Mouse (Mus musculus) limb, embryonic 13.5 days (tissue): ENCODE results near the gene Dapk3. TPM values are rescaled to one million over a fixed set of nuclear protein-coding genes. Genes with fewer than 3 reads are reported as not detected.
"Not testable (repeated sequence)": the region's sequence is repeated elsewhere in the genome, so short reads cannot be mapped to it uniquely, and the experiment has no call there.

Source experiments
- ATAC-seq: fragments of 200-750 bp; cut with Nextera tagmentation; 2 replicates; pipeline ENCODE4 v1.8.0; 2017; ENCODE audit warnings: low read depth, moderate number of reproducible peaks, moderate TSS enrichment; ENCODE audit not compliant: low FRiP score
- H3K27ac ChIP-seq: fragments of 300-500 bp; sonication (generic); 2 replicates; pipeline ENCODE4 v1.5.1; 2015; ENCODE audit warnings: inconsistent platforms, mild to moderate bottlenecking, moderate library complexity
- H3K27me3 ChIP-seq: fragments of 300-500 bp; sonication (generic); 2 replicates; pipeline ENCODE4 v1.6.1; 2015; ENCODE audit warnings: mild to moderate bottlenecking, inconsistent platforms
- H3K36me3 ChIP-seq: fragments of 300-500 bp; sonication (generic); 2 replicates; pipeline ENCODE4 v1.6.1; 2015; ENCODE audit warnings: inconsistent platforms, mild to moderate bottlenecking, moderate library complexity
- H3K4me1 ChIP-seq: fragments of 300-500 bp; sonication (generic); 2 replicates; pipeline ENCODE4 v1.6.1; 2015; ENCODE audit warnings: inconsistent platforms
- H3K4me2 ChIP-seq: fragments of 300-500 bp; sonication (generic); replicated peaks from 2 replicates; pipeline ENCODE4 v1.6.1; 2015; ENCODE audit warnings: inconsistent platforms, mild to moderate bottlenecking, moderate library complexity
- H3K4me3 ChIP-seq: fragments of 300-500 bp; sonication (generic); 2 replicates; pipeline ENCODE4 v1.5.1; 2015; ENCODE audit warnings: moderate library complexity, mild to moderate bottlenecking, inconsistent platforms
- H3K9ac ChIP-seq: fragments of 300-500 bp; sonication (generic); 2 replicates; pipeline ENCODE4 v1.6.1; 2015; ENCODE audit warnings: mild to moderate bottlenecking, inconsistent platforms
- H3K9me3 ChIP-seq: fragments of 300-500 bp; sonication (generic); 2 replicates; pipeline ENCODE4 v1.6.1; 2016; ENCODE audit warnings: inconsistent platforms
- WGBS: fragments of 180-500 bp; shearing (Covaris S2); methylation state at CpG from one replicate; pipeline ENCODE4 v1.1.7; 2015; 5-methylcytosine and 5-hydroxymethylcytosine counted together
- polyA plus RNA-seq: library from polyadenylated mRNA; unstranded; fragments of >200 nt; fragmentation: Nextera tagmentation; extraction: Ambion mirVana; gene quantifications from 2 replicates; pipeline ENCODE4 v1.2.1, GENCODE M21; 2015

Dapk3 gene
- polyA plus RNA-seq, 1 experiment from 2014 or later: 53.4 TPM

- H3K4me3 ChIP-seq: peak overlapping the region; percentile 41; the same call in 1 of the 2 replicates
- H3K9ac ChIP-seq: peak overlapping the region; percentile 55; the same call in 1 of the 2 replicates
- not testable (repeated sequence) for ATAC-seq, H3K9me3 ChIP-seq, H3K27me3 ChIP-seq
- H3K4me2 ChIP-seq: peak overlapping the region; percentile 65
- WGBS: 9% methylated on average over 4 of the region's 4 CpGs
- H3K27ac ChIP-seq: peak overlapping the region; percentile 95
- H3K4me1 ChIP-seq: peaks cover 49% of the 10 kb centered on the region
- H3K36me3 ChIP-seq: peaks cover 30% of the 10 kb centered on the region
Observed at GRCm38 (mm10) chr10:81175345-81175701, 7.5 kb upstream of the Dapk3 start.

- 3% methylated on average over 13 of the region's 13 CpGs for WGBS
- peak overlapping the region; percentile 100 for H3K4me3 ChIP-seq
- peak overlapping the region; percentile 92 for H3K4me2 ChIP-seq
- H3K36me3 ChIP-seq: peaks cover 37% of the 10 kb centered on the region
- H3K9me3 ChIP-seq: no peaks in the 10 kb centered on the region
- peak overlapping the region; percentile 95 for H3K27ac ChIP-seq
- ATAC-seq: peak; percentile 17
- peak overlapping the region; percentile 51; the same call in 1 of the 2 replicates for H3K9ac ChIP-seq
- no peaks in the 10 kb centered on the region for H3K27me3 ChIP-seq
- peaks cover 54% of the 10 kb centered on the region for H3K4me1 ChIP-seq
Observed at GRCm38 (mm10) chr10:81175936-81176465, 6.8 kb upstream of the Dapk3 start.

GRCm38 (mm10) chr10:81176466-81177271, 6.1 kb upstream of the Dapk3 start, which contains the start of gene Eef2:
Eef2 (plus strand) TSS chr10:81176631.
- Histone ChIP-seq H3K27me3 (no peaks in the 10 kb centered on the region), H3K9ac (peak within 1 kb of the TSS; percentile 100), H3K36me3 (peaks cover 43% of the 10 kb centered on the region), H3K27ac (peak within 1 kb of the TSS; percentile 95), H3K9me3 (no peaks in the 10 kb centered on the region), H3K4me3 (peak within 1 kb of the TSS; percentile 100), H3K4me1 (peaks cover 60% of the 10 kb centered on the region), H3K4me2 (peak within 1 kb of the TSS; percentile 92)
- under 1% methylated on average over 76 of the region's 77 CpGs for WGBS
- peak; percentile 84 for ATAC-seq

GRCm38 (mm10) chr10:81177491-81177925, 5.3 kb upstream of the Dapk3 start:
- Histone ChIP-seq H3K4me3 (peak overlapping the region; percentile 100), H3K36me3 (peaks cover 51% of the 10 kb centered on the region), H3K27ac (peak overlapping the region; percentile 95), H3K9me3 (no peaks in the 10 kb centered on the region), H3K27me3 (no peaks in the 10 kb centered on the region), H3K9ac (peak overlapping the region; percentile 100), H3K4me1 (peaks cover 68% of the 10 kb centered on the region), H3K4me2 (peak overlapping the region; percentile 92)
- 18% methylated on average over 16 of the region's 16 CpGs for whole genome bisulfite sequencing
- ATAC-seq: no peak

GRCm38 (mm10) chr10:81177958-81178712, 4.7 kb upstream of the Dapk3 start:
- WGBS: 67% methylated on average over 14 of the region's 14 CpGs
- no peaks in the 10 kb centered on the region for H3K27me3 ChIP-seq
- H3K4me3 ChIP-seq: peak overlapping the region; percentile 100
- H3K9ac ChIP-seq: peak overlapping the region; percentile 100
- peaks cover 51% of the 10 kb centered on the region for H3K36me3 ChIP-seq
- ATAC-seq: no peak
- H3K27ac ChIP-seq: no peak overlapping the region; the same call in 1 of the 2 replicates
- peak overlapping the region; percentile 92 for H3K4me2 ChIP-seq
- no peaks in the 10 kb centered on the region for H3K9me3 ChIP-seq
- peaks cover 67% of the 10 kb centered on the region for H3K4me1 ChIP-seq

GRCm38 (mm10) chr10:81178927-81179326, 3.9 kb upstream of the Dapk3 start:
- no peaks in the 10 kb centered on the region for H3K27me3 ChIP-seq
- H3K4me2 ChIP-seq: peak overlapping the region; percentile 92; the same call in 1 of the 2 replicates
- ATAC-seq: no peak
- peaks cover 52% of the 10 kb centered on the region for H3K36me3 ChIP-seq
- H3K9me3 ChIP-seq: no peaks in the 10 kb centered on the region
- peaks cover 65% of the 10 kb centered on the region for H3K4me1 ChIP-seq
- peak overlapping the region; percentile 100; the same call in 1 of the 2 replicates for H3K4me3 ChIP-seq
- peak overlapping the region; percentile 100 for H3K9ac ChIP-seq
- 93% methylated on average over 11 of the region's 11 CpGs for WGBS
- H3K27ac ChIP-seq: no peak overlapping the region; the same call in 1 of the 2 replicates

- H3K4me3 ChIP-seq: peak overlapping the region; percentile 100; the same call in 1 of the 2 replicates
- no peak for ATAC-seq
- H3K4me1 ChIP-seq: peaks cover 65% of the 10 kb centered on the region
- WGBS: 92% methylated on average over 32 of the region's 32 CpGs
- H3K36me3 ChIP-seq: peaks cover 60% of the 10 kb centered on the region
- H3K9ac ChIP-seq: peak overlapping the region; percentile 100; the same call in 1 of the 2 replicates
- H3K27ac ChIP-seq: no peak overlapping the region
- no peaks in the 10 kb centered on the region for H3K9me3 ChIP-seq
- H3K27me3 ChIP-seq: no peaks in the 10 kb centered on the region
- H3K4me2 ChIP-seq: no peak overlapping the region
Observed at GRCm38 (mm10) chr10:81179451-81180342, 3.1 kb upstream of the Dapk3 start.

- H3K27ac ChIP-seq: no peak overlapping the region
- 92% methylated on average over 13 of the region's 13 CpGs for WGBS
Observed at GRCm38 (mm10) chr10:81180946-81181345, 1.9 kb upstream of the Dapk3 start.

GRCm38 (mm10) chr10:81181860-81182259, 945 bp upstream of the Dapk3 start:
- not testable (repeated sequence) for H3K9me3 ChIP-seq, H3K27ac ChIP-seq, H3K4me2 ChIP-seq, H3K4me3 ChIP-seq, ATAC-seq, H3K27me3 ChIP-seq, H3K9ac ChIP-seq
- peaks cover 64% of the 10 kb centered on the region for H3K4me1 ChIP-seq
- WGBS: 82% methylated on average over 12 of the region's 12 CpGs
- peaks cover 77% of the 10 kb centered on the region for H3K36me3 ChIP-seq

More at GRCm38 (mm10) chr10:81180946-81181345, 1.9 kb upstream of the Dapk3 start:
- Histone ChIP-seq H3K4me2 (no peak overlapping the region), H3K9me3 (no peaks in the 10 kb centered on the region), H3K36me3 (peaks cover 71% of the 10 kb centered on the region), H3K4me1 (peaks cover 64% of the 10 kb centered on the region), H3K4me3 (no peak overlapping the region), H3K9ac (no peak overlapping the region), H3K27me3 (no peaks in the 10 kb centered on the region)
- ATAC-seq: no peak

- Histone ChIP-seq H3K9ac (peak within 1 kb of the TSS; percentile 76), H3K4me2 (peak within 1 kb of the TSS; percentile 74), H3K36me3 (peaks cover 79% of the 10 kb centered on the region), H3K27me3 (no peaks in the 10 kb centered on the region), H3K9me3 (no peaks in the 10 kb centered on the region), H3K4me1 (peaks cover 49% of the 10 kb centered on the region), H3K27ac (peak within 1 kb of the TSS; percentile 66; the same call in 1 of the 2 replicates), H3K4me3 (peak within 1 kb of the TSS; percentile 70)
- WGBS: 90% methylated on average over 5 of the region's 5 CpGs
- no peak for ATAC-seq
Observed at GRCm38 (mm10) chr10:81183805-81184204, 1.0 kb downstream of the Dapk3 start, which contains the start of gene 4930442H23Rik. 4930442H23Rik (minus strand) TSS chr10:81183849.

GRCm38 (mm10) chr10:81184765-81185164, 2.0 kb downstream of the Dapk3 start:
- Histone ChIP-seq H3K4me3 (0 out of 2 replicates have a peak overlapping the region, but pooled peaks have one; percentile 7), H3K27me3 (no peaks in the 10 kb centered on the region), H3K4me2 (0 out of 2 replicates have a peak overlapping the region, but pooled peaks have one; percentile 9), H3K9me3 (no peaks in the 10 kb centered on the region), H3K9ac (0 out of 2 replicates have a peak overlapping the region, but pooled peaks have one; percentile 31), H3K36me3 (peaks cover 75% of the 10 kb centered on the region), H3K4me1 (peaks cover 41% of the 10 kb centered on the region), H3K27ac (peak overlapping the region; percentile 48; the same call in 1 of the 2 replicates)
- no peak for ATAC-seq
- 45% methylated on average over 4 of the region's 4 CpGs for WGBS
